Mouse (Mus musculus) left cerebral cortex, postnatal 4 days (tissue): ENCODE results near the gene Glis2. TPM values are rescaled to one million over a fixed set of nuclear protein-coding genes. Genes with fewer than 3 reads are reported as not detected.

Experiments used
- DNase-seq: peaks from one replicate; pipeline ENCODE4 v3.0.0-alpha.2; 2022
- intact Hi-C: fragments of 180-260 bp; cut with DNase I; formaldehyde crosslinking; loops from one replicate; pipeline ENCODE4 v1.15.1; 2025
- total RNA-seq, 2 experiments: library from RNA; stranded (reverse); gene quantifications; 2 replicates each; pipeline ENCODE4 v1.2.3; 2021

Glis2 gene
- total RNA-seq, 2 experiments from 2014 or later, result 29.0 to 32.8 TPM

DNA sequence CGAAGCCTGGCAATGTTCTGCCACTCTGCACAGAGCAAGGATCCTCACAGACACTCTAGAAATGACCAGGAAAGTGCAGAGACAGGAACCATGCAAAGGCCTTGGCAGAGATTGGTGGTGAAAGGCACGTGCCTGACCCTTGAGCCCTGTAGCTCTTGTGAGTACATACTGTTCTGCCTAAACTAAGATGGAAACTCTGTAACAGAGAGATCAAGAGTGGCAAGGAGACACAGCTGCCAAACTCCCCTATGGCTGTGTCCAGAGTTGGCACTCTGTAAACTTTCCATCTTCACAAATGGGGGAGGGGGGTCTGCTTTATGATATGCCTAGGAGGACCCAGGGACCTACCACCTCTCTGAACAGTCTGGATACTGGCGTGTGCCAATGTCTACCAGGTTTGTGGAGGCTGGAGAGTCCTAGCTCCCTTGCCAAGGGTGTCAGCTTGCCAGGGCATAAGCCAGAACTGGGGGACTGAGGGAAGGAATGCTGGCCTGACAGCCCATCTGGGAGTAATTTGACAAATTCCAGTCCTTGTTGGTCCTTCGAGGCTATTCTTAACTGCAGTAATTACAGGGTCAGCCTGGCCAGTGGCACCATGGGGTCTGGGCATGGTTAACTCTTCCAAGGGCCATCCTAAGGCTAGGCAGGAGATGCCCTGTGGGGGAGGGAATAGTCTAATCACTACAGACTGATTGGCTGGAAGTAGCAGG is 58.3 kb downstream of the Glis2 start:
- intact Hi-C loops, result no loop called here
- DNase-seq, result peak; percentile 60

DNA sequence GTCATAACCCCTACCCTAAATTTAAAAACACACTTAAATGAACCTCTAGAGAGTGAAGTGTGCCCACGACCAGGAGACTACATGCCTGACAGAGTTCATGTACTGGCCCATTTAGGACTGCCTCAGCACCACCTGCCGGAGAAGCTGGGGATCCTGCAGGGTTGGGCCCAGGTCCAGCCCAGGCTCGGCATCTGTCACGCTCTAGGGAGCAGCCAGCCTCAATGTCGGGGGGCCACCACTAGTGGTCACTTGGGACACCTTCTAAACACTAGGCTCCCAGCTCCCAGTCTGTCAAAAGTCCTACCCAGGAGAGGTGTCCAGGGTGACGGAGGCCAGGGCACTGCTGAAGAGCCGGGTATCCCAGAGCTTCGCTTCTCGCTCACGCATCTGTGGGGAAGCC is 60.2 kb downstream of the Glis2 start:
- DNase-seq, result peak; percentile 51
- intact Hi-C loops, result no loop called here

DNA sequence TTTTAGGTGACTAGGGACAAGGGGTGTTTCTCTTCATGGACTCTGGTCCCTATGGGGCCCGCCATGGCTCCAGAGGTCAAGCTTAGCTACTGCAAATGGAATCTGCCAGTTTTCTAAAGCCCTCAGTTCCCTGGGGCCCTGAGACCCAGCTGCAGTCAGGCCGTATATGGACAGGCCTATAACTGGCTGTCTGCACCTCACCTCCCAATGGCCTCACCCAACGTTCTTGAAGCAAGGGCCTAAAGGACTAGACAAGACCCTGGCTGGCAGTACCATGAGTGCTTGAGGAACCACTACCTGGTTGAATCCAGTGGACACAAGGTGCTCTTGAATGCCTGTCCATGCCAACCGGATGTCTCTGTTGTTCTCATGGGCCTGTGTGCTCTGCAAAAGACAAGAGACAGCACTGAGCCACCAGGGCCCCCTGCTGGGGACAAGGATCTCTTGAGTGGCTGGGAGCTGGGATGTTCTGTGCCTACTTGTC is 60.8 kb downstream of the Glis2 start:
- intact Hi-C loops, result no loop called here

DNA sequence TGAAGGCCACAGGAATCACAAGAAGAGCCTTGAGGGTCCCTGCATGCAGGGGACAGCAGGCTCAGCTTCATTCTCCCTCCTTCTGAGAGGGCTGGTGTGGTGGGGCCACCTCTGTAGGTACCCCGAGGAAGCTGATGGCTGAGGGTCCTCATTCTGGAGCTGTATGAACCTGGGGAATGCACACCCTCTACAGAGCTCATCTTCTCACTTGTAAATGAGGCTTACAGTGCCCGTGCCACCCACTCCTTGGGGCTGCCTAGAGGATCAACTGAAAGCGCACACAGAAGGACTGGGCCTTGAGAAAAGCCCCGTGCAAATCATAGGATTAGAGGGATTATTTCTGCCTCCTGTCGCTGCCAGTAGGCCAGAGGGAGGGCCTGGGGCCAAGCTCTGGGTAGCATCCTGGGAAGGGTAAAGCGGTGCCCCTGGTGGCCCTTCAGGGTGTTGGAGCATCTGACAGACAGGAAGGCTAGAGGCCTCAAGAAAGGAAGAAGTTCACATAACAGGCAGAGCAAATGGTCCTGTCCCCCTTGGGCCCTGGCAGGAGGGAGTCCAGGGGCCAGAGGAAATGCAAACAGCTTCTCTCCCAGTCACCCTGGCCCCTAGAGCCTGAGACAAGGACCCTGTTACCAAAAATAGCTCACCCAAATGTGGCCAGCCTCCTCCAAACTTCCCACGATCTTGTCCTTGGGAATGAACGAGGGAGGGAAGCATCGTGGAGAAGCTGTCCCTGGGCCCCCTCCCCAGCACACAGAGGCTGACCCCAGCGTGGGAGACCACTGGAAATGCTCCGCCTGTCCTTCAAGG is 61.5 kb downstream of the Glis2 start:
- DNase-seq, result peak; percentile 55
- intact Hi-C loops, result no loop called here

More for the DNA sequence above, 60.8 kb downstream of the Glis2 start:
- no peak for DNase-seq

DNA sequence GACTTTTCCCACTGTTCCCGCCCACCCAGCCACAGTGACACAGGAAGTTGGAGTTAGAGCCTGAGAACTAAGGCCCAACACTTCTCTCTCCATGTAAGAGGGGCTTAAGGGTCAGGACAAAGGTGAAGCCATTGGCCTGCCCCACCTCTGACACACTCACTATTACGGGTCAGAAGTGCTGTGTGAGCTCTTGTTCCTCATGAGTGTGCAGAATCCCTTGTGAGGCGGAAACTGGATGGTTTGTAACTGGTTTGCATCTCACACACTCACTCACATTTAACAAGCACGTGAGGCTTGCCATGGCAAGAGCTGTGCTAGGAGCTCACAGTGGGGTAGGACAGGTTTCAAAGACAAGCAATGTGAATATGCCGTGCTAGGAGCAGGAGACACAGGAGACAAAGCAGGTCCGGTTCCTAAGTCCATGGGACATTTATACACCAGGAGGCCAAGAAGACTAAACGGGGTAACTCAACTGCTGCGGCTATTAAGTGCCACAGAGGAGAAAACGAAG is 62.1 kb downstream of the Glis2 start:
- intact Hi-C loops, result no loop called here
- no peak for DNase-seq

DNA sequence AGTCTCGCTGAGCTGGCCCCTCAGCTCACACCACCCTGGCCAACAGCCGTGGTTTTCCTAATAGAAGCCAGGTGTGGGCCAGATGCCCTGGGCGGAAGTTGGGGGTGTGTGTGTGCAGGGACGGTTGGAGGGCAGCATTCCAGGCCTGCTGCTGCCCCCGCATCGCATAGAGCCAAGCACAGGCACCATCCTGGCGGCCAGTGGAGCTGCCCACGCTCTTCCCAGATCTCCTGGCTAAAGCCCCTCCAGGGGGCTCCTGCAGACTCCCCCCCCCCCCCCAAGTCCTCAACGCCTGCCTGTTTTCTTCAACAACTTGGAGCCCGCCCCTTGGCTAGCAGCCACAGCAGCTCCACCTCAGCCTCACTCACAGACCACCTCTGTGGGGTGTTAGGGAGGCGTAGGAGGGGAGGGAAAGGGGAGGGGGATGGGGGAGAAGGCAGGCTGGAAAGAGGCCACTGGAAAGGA is 64.3 kb downstream of the Glis2 start:
- peak; percentile 58 for DNase-seq
- intact Hi-C loops, result no loop called here

DNA sequence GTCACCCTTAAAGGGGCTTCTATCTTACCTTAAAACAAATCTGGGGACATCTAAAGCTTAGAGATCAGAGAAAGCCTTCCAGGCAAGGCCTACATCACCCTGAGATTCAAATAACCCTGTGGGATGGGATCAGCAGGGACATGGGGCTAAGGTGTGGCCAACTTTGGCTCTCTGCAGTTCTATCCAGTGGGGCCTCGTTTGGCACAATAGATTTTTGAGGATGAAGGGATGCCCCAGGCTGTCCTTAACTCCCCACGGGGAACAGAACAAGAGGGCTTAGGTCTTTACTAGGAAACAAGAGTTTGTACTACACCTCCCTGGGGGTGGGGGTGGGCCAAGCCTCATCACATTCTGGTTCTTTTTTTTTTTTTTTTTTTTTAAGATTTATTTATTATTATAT is 64.8 kb downstream of the Glis2 start:
- DNase-seq, result no peak
- intact Hi-C loops, result no loop called here

DNA sequence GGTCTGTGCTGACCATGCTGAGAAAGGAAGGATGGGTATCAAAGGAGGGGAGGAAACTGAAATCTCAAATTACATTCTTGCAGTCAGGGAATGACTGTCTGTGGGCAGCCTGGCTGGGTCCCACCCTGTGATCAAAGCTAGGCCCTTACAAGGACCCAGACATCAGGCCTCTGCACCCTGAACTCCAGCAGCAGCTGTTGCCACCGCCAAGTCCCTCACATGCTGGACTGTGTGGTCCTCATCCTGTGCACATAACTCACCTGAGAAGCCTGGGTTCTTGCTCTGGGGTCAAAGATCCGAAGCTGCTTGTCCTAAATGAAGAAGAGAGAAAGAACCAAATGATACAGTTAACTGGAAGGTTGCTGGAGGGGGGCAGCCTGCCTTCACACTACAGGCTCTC is 67.1 kb downstream of the Glis2 start:
- intact Hi-C loops, result no loop called here

DNA sequence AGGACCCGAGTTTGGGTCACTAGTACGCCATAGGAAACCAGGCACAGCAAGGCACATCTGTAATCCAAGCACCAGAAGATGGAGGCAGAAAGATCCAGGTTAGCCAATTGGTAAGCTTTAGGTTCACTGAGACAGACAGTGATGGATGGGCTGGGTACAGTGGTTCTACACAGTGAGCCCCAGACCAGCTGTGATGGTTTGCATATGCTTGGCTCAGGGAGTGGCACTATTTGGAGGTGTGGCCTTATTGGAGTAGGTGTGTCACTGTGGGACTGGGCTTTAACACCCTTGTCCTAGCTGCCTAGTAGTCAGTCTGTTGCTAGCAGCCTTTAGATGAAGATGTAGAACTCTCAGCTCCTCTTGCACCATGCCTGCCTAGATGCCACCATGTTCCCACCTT is 69.3 kb downstream of the Glis2 start:
- intact Hi-C loops, result no loop called here
- DNase-seq, result no peak

More for the DNA sequence above, 67.1 kb downstream of the Glis2 start:
- DNase-seq, result no peak

DNA sequence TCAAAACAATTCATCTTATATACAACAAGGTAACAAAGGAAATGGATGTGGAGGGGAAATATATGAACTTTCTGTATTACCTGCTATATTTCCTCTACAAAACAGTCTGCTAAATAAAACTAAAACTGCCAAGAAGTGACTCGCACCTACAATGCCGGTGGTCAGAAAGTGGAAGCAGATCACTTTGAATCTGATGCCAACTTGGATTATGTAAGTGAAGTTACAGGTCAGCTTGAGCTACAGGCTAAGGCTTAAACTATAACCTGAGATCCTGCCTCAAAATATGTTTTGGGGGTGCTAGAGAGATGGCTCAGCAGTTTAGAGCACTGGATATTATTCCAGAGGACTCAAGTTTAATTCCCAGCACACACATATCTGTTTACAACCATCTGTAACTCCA is 71.2 kb downstream of the Glis2 start:
- DNase-seq, result no peak
- intact Hi-C loops, result loop anchor here (5.0 kb wide), 1 partner anchor 33 kb away; no protein-coding TSS in a partner anchor

DNA sequence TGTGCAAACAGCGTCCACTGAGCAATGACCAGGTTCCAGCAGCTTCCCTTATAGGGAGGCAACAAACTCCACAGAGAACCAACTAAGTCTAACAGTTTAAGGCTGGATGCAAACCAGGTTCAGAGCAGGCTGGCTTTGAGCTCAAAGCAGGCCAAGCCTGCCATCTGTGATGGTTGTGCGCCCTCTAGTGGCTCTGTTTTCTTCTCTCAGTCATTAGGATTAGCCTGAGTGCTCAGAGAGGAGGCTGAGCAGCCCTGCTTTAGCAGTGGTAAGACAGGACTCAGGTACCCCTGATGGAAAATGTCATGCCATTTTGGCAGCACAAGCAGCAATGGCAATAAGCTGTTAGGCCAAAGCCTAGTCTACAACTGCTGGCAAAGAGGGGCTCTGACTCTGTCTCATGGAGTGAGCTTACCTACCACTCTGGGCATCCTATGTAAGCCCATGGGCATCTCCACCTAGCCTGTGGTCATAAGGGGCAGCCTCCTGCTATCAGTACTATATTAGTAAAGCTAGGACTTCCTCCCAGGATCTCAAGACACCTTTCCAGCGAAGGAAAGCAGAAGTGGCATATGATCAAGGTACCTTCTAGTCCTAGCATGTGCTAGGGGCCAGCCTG is 72.8 kb downstream of the Glis2 start:
- intact Hi-C loops, result loop anchor here (1.0 to 5.0 kb wide), 2 partner anchors 35 to 178 kb away; no protein-coding TSS in a partner anchor
- DNase-seq, result peak; percentile 91

DNA sequence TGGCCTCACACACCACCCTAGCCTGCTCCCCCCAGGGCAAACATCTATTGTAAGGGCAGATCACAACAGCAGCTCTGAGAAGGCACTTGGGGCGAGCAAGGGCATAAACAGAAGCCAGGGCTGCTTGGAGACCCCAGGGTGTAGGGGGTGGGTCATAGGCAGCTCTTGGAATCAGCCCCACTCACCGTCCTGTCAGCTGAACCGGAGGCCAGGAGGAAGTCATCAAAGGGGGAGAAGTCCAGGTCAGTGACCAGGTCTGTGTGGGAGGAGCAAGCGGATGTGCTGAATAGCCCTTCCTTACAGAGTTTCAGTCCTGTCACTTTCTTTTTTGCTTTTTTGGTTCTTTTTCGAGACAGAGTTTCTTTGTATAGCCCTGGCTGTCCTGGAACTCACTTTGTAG is 75.8 kb downstream of the Glis2 start:
- intact Hi-C loops, result no loop called here
- DNase-seq, result no peak

DNA sequence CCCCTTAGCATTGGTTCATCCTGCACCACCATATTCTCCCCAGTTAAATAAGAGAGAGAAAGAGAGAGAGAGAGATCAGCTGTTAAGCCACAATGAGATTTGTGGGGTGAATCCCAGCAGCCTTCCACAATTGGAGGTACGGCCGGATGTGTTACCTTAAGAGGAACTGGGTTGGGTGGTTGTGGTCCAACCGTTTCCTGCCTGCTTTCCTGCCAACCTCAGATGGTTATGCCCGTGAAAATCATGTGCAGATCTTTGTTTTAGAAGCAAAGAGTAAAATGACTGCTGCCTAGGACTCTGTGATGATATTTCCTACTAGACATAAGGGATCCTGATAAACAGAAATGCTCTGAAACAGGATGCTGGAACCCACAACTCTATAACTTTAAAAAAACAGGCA is 79.6 kb downstream of the Glis2 start:
- intact Hi-C loops, result no loop called here
- DNase-seq, result no peak

Other genes with a start within 250 kb of the Glis2 start
- gene Adcy9, start 174.2 kb upstream of the Glis2 start, total RNA-seq, result 10 to 100 TPM; 21.1 to 22.3 TPM
- 10 to 100 TPM; 34.2 to 41.4 TPM for gene Srl, start 52.9 kb upstream of the Glis2 start, total RNA-seq
- 10 to 100 TPM; 13.0 to 13.4 TPM for gene Tfap4, start 34.9 kb upstream of the Glis2 start, total RNA-seq
- gene Pam16, start 30.3 kb downstream of the Glis2 start, total RNA-seq, result 10 to 100 TPM; 76.7 to 85.7 TPM
- gene Vasn, start 45.2 kb downstream of the Glis2 start, total RNA-seq, result 1 to 10 TPM; 2.6 to 3.2 TPM
- gene Dnaja3, start 45.3 kb downstream of the Glis2 start, total RNA-seq, result 10 to 100 TPM; 40.0 to 40.2 TPM
- gene Coro7, start 85.1 kb downstream of the Glis2 start, total RNA-seq, result 100 to 1,000 TPM in 1 of 2 experiments, 10 to 100 TPM in 1; 99.4 to 104 TPM
- 10 to 100 TPM; 26.6 to 28.8 TPM for gene Nmral1, start 124.6 kb downstream of the Glis2 start, total RNA-seq
- 10 to 100 TPM; 70.2 to 70.8 TPM for gene Hmox2, start 131.6 kb downstream of the Glis2 start, total RNA-seq
- gene Cdip1, start 195.6 kb downstream of the Glis2 start, total RNA-seq, result 10 to 100 TPM; 89.0 to 93.5 TPM
- not detected for gene 4930562C15Rik, start 240.7 kb downstream of the Glis2 start, total RNA-seq